Mouse (Mus musculus) kidney, adult 2 months (tissue): ENCODE data around the gene Bmpr1b. TPM values are rescaled to one million over a fixed set of nuclear protein-coding genes. Genes with fewer than 3 reads are reported as not detected.
A peak's percentile ranks its signal among the peaks of the same experiment; 100 is the strongest.

Experiments used
- DNase-seq: peaks from one replicate; pipeline ENCODE4 v3.0.0; 2021
- H3K27ac ChIP-seq: fragments of 200-500 bp; 2 replicates; pipeline ENCODE4 v1.5.1; 2012; ENCODE audit warnings: low read depth, low read length, control low read depth, inconsistent platforms; ENCODE audit not compliant: insufficient read depth
- H3K27me3 ChIP-seq: fragments of 200-500 bp; replicated peaks from 2 replicates; pipeline ENCODE4 v1.6.1; 2012; ENCODE audit warnings: mild to moderate bottlenecking, moderate library complexity, low read length, inconsistent platforms; ENCODE audit not compliant: control insufficient read depth, insufficient read depth
- H3K36me3 ChIP-seq: fragments of 200-500 bp; 2 replicates; pipeline ENCODE4 v1.6.1; 2012; ENCODE audit warnings: mild to moderate bottlenecking, moderate library complexity, low read length, inconsistent platforms; ENCODE audit not compliant: control insufficient read depth, insufficient read depth
- H3K4me1 ChIP-seq: fragments of 200-500 bp; 2 replicates; pipeline ENCODE4 v1.6.1; 2011; ENCODE audit warnings: low read length; ENCODE audit not compliant: control insufficient read depth, insufficient read depth
- H3K4me3 ChIP-seq: fragments of 200-500 bp; 2 replicates; pipeline ENCODE4 v1.5.1; 2011; ENCODE audit warnings: mild to moderate bottlenecking, low read depth, low read length, control low read depth; ENCODE audit not compliant: insufficient read depth
- CTCF ChIP-seq: fragments of 200-500 bp; conservative IDR thresholded peaks from 2 replicates; pipeline ENCODE4 v1.5.1; 2011; ENCODE audit warnings: low read depth, mild to moderate bottlenecking, control low read depth, low read length, moderate library complexity, mixed read lengths; ENCODE audit not compliant: insufficient read depth, insufficient read length
- POLR2A ChIP-seq: fragments of 200-500 bp; IDR thresholded peaks from one replicate; pipeline ENCODE4 v1.6.1; 2011; ENCODE audit warnings: low read depth, low read length, control low read depth
- WGBS: fragments of 180-500 bp; shearing (Covaris S2); methylation state at CpG from one replicate; pipeline ENCODE4 v1.1.7; 2018; 5-methylcytosine and 5-hydroxymethylcytosine counted together
- polyA plus RNA-seq: library from polyadenylated mRNA; depleted of rRNA; stranded (reverse); fragments of >200 nt; gene quantifications from 2 replicates; pipeline ENCODE4 v1.2.3, GENCODE M21; 2012

Gene Bmpr1b
- polyA plus RNA-seq, 1 experiment, result 2.0 TPM

GRCm38 (mm10) chr3:142048493-142048892 lies 120.7 kb downstream of the Bmpr1b start:
- 72% methylated on average over 6 of the region's 6 CpGs for WGBS

GRCm38 (mm10) chr3:142043463-142043862 lies 125.8 kb downstream of the Bmpr1b start:
- Histone ChIP-seq H3K4me1 (no peaks in the 10 kb centered on the region), H3K27me3 (no peaks in the 10 kb centered on the region), H3K36me3 (no peaks in the 10 kb centered on the region), H3K4me3 (no peak overlapping the region), H3K27ac (no peak overlapping the region)
- TF ChIP-seq POLR2A, result no peak
- TF ChIP-seq CTCF, result no peak
- peak; percentile 17 for DNase-seq
- 43% methylated on average over 2 of the region's 2 CpGs for WGBS

More at GRCm38 (mm10) chr3:142048493-142048892, 120.7 kb downstream of the Bmpr1b start:
- no peak for DNase-seq
- H3K4me3 ChIP-seq, result no peak overlapping the region
- no peak for TF ChIP-seq POLR2A
- TF ChIP-seq CTCF, result no peak
- no peaks in the 10 kb centered on the region; the same call in 1 of the 2 replicates for H3K4me1 ChIP-seq
- no peaks in the 10 kb centered on the region for H3K36me3 ChIP-seq
- H3K27ac ChIP-seq, result no peak overlapping the region
- no peaks in the 10 kb centered on the region for H3K27me3 ChIP-seq

GRCm38 (mm10) chr3:142043006-142043405 lies 126.2 kb downstream of the Bmpr1b start:
- no peak overlapping the region for H3K27ac ChIP-seq
- no peak for TF ChIP-seq CTCF
- TF ChIP-seq POLR2A, result no peak
- 81% methylated on average over 5 of the region's 5 CpGs for WGBS
- H3K4me3 ChIP-seq, result no peak overlapping the region
- no peaks in the 10 kb centered on the region for H3K36me3 ChIP-seq
- no peak for DNase-seq
- no peaks in the 10 kb centered on the region for H3K27me3 ChIP-seq
- no peaks in the 10 kb centered on the region for H3K4me1 ChIP-seq

- no peak for TF ChIP-seq POLR2A
- TF ChIP-seq CTCF, result no peak
- no peaks in the 10 kb centered on the region for H3K27me3 ChIP-seq
- H3K4me1 ChIP-seq, result no peaks in the 10 kb centered on the region
- no peak overlapping the region for H3K27ac ChIP-seq
- DNase-seq, result no peak
- H3K36me3 ChIP-seq, result no peaks in the 10 kb centered on the region
- WGBS, result 78% methylated on average over 5 of the region's 5 CpGs
- no peak overlapping the region for H3K4me3 ChIP-seq
These were observed 128.9 kb downstream of the Bmpr1b start for GRCm38 (mm10) chr3:142040345-142040744.

- DNase-seq, result no peak
- Histone ChIP-seq H3K4me3 (no peak overlapping the region), H3K36me3 (no peaks in the 10 kb centered on the region), H3K27me3 (no peaks in the 10 kb centered on the region), H3K4me1 (no peaks in the 10 kb centered on the region), H3K27ac (no peak overlapping the region)
- WGBS, result 67% methylated on average over 4 of the region's 4 CpGs
- TF ChIP-seq POLR2A (no peak), CTCF (no peak)
These were observed 135.1 kb downstream of the Bmpr1b start for GRCm38 (mm10) chr3:142034160-142034559.

GRCm38 (mm10) chr3:142019716-142020115 lies 149.5 kb downstream of the Bmpr1b start:
- Histone ChIP-seq H3K36me3 (no peaks in the 10 kb centered on the region), H3K4me1 (no peaks in the 10 kb centered on the region), H3K27ac (no peak overlapping the region), H3K27me3 (no peaks in the 10 kb centered on the region), H3K4me3 (no peak overlapping the region)
- no peak for DNase-seq
- WGBS, result 60% methylated on average over 7 of the region's 7 CpGs
- TF ChIP-seq POLR2A (no peak), CTCF (no peak)

DNA sequence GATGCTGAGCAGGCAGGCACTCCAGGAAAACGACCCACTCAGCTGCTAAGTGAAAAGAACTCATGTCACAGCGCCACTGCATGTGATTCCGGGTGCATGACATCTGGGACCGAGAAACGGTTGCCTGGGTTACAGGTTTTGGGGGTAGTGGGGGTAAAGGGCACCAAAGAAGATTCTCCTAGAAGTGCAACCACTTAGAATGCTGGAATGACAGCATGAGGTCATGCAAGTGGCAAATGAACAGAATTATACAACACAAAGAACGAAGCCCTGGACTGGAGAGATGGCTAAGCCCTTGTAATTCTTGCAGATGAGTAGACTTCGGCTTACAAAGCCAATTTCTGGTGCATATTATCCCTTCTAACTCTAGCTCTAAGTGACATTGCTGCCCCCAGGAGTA lies 184.7 kb downstream of the Bmpr1b start:
- no peak overlapping the region for H3K27ac ChIP-seq

More for the DNA sequence above, 184.7 kb downstream of the Bmpr1b start:
- H3K4me1 ChIP-seq, result no peaks in the 10 kb centered on the region
- TF ChIP-seq CTCF, result no peak
- no peak for TF ChIP-seq POLR2A
- H3K36me3 ChIP-seq, result no peaks in the 10 kb centered on the region
- H3K27me3 ChIP-seq, result no peaks in the 10 kb centered on the region
- no peak overlapping the region for H3K4me3 ChIP-seq
- DNase-seq, result no peak
- WGBS, result 81% methylated on average over 7 of the region's 7 CpGs
